Mouse (Mus musculus) testis, adult 2 months (tissue): ENCODE results near the gene Fam117a.

Source experiments
- CTCF ChIP-seq: fragments of 200-500 bp; IDR thresholded peaks from 2 replicates; pipeline ENCODE4 v1.5.1; 2012; ENCODE audit warnings: low read depth, mild to moderate bottlenecking, inconsistent platforms, low read length, moderate library complexity; ENCODE audit not compliant: control insufficient read depth, insufficient read depth, insufficient replicate concordance
- POLR2A ChIP-seq: fragments of 200-500 bp; IDR thresholded peaks from 2 replicates; pipeline ENCODE4 v1.6.1; 2012; ENCODE audit warnings: low read depth, mild to moderate bottlenecking, inconsistent platforms, low read length, moderate library complexity; ENCODE audit not compliant: control insufficient read depth

GRCm38 (mm10) chr11:95334448-95335060 is 2.3 kb upstream of the Fam117a start:
- no peak for TF ChIP-seq POLR2A
- no peak for TF ChIP-seq CTCF
